Mouse (Mus musculus): ENCODE data around the gene Eno2.

Gene Eno2

DNA sequence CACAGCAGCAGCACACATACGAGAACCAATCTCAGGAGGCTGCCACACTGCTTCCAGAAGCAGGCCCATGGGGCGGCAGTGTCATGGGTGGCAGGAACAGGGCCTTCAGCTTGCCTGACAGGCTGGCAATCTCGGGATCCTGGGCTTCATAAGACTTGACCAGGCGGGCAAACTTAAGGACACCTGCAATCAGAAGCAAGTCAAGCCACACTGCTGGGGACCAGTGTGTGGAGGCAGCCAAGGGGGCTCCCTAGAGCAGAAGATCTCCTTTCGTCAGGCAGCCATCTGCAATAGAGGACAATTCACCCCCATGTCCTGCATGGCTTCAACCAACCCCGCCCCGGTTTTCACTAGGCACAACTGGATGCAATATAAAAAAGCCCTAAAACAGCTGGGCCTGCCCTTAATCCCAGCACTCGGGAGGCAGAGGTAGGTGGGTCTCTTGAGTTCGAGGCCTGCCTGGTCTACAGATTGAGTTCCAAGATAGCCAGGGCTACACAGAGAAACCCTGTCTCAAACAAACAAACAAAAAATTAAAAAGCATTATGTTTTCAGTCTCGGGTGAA, 30.2 kb downstream of the Eno2 start:
- DNase-seq, result peak; percentile 53

DNA sequence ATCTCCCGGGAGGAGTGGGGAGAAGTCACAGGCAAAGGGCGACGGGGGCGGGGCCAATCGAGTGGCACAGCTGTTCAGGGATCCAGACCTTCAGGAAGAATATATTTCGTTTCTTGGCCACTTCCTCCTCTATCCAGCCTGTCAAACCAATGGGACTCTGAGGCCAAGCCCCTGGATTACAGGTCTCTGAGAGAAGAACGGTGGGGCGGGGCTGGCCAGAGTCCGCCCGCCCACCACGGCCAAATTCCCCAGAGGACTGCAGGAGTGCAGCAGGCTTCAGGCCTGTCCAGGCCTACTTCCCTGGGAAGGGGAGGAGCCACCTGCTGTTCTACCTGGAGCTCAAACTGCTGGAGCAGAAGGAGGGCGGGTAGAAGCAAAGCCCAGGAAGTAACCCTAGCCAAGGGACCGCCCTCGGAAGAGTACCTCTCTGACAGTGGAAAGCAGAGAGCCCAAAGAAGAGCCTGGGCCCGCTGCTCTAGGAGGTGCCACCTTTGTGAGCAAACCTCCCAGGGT, 30.9 kb downstream of the Eno2 start, which contains the start of gene Ptpn6:
Ptpn6 (minus strand) TSS at position 204 of the 513 bp plus-strand sequence.
- DNase-seq, result peak; percentile 59

DNA sequence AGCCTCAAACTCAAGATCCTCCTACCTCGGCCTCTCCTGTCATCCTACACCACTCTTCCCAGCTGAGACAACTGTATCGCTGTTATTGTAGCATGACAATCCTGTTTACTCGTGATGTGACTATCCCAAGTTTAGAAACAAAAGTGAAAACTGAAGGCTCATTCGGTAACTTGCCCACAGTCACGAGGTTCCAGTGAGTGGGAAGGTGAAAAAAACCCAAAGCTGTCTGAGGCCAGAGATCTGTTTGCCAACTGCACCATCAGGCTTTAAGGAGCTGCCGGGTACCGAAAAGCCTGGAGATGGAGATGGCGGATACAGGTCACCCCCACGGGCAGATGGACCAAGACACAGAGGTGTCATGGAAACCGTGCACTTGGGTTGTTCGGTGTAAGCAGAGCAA, 32.4 kb downstream of the Eno2 start:
- DNase-seq, result no peak

DNA sequence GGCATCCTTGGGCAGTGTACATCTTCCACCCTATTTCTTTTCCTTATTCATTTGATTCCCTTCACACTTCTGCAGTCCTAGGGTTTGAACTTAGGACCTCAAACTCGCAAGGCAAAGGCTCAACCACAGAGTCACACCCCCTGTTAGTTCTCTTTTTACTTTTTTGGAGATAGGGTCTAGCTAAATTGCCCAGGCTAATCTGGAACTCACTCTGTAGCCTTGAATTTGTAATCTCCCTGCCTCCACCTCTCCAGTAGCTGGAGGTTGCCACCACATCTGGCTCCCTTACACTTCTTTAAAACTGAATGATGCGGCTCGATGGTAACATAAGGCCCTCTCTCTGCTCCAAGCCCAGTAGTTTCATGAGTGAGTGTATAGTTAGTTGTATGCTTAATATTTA, 35.1 kb downstream of the Eno2 start:
- no peak for DNase-seq

DNA sequence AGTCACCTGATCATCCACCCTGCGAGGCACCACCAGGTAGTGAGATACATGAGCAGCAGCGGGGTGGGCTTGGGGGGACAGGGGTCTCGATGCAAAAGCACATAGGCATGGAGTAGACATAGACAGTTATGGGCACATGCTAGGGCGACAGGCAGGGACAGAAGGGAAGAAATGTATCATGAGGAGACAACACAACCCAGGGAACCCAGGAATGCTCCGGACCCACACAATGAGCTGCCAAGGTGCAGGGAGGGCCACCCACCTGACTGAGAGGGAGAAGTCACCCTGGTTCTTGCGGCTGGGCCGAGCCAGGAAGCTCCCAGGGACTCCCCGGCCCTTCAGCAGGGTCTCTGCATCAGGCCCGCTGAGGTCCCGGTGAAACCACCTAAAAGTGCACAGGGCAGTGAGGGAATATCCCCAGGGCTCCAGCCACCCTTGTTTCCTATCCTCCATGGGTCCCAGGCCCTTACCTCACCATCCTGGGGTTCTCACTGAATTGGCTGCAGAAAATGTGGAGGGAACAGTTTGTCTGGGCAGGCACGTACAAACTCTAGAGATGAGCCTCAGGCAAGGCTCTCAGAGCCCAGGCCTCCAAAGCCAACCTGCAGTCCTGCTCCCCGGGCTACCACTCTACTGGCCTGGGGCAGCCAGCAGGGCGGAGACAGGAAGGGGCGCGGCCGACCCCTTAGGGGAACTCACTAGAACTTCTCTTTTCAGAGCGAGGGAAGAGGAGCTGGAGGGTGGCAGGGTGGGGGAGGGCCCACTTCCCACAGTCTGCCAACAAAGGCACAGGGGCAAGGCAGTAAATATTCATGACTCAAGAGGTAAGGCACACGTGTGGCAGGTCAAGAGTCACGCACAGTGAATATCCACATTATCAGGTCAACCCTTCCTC, 36.8 kb downstream of the Eno2 start:
- DNase-seq, result no peak

DNA sequence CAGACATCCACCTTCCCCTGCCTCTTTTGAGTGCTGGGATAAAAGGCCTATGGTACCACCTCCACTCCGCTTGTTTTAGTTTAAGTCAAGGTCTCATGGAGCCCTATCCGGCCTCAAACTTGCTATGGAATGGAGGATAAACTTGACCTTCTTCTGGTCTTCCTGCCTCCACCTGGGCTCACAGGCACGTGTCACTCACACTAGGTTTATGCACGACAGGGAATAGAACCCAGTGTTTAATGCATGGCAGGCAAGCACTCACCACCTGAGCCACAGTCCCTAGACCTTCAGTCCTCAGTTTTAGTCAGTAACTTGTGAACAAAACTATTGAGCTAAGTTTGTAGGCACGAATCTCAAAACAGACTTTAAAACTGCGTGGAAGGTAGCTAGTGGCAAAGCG, 38.4 kb downstream of the Eno2 start:
- no peak for DNase-seq

DNA sequence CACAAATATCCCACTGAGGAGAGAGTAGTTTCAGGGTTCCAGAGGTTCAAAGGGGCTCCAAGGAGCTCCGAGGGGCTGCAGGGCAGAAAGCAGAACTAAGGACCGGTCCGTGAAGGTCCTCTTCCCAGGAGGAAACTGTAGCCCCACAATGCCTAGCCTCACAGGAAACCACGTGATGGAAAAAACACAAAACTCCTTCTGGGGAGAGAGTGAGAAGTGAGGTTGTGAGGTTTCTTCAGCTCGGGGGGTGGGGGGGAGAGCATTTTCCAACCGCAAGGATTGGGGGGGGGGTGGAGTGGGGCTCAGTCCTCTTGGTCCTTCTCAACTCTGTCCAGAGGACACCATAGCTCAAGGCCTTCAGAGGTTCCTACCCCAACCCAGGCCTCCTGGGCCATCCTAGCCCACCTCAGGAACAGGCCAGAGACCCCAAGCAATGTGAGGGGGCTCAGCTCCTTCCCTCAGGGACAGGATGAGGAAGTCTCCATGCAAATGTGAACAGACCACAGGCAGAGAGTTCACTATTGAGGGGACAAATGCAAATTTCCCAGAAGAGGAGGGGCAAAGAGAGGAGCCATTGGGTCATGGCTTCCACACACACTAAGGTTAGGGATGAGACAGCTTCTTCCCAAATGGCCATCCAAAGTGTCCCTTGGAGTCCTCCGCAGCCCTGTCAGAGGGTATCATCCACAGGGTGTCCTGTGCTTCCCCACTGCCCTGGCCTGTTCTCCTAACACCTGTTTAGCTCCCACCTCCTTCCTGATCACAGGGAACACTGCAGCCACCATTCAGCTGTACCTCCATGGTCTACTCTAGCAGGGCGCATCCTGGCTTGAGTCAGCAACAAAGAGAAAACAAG, 39.4 kb downstream of the Eno2 start:
- DNase-seq, result no peak

DNA sequence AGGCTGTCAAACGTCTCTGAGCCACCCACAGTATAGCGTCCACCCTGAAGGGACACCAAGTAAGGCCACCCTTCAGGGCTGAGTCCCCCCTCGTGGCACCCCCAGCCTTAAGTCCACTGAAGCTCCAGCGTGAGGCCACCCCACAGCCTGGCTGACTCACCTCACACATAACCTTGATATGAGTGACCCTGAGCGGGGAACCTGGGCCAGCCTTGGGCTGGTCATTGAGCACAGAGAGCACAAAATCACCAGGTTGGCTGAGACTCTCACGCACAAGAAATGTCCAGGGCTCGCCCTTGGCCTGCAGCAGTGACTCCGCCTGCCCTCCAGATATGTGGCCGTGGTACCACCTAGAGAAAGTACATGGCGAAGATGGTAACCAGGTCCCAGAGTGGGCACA, 40.9 kb downstream of the Eno2 start:
- no peak for DNase-seq

DNA sequence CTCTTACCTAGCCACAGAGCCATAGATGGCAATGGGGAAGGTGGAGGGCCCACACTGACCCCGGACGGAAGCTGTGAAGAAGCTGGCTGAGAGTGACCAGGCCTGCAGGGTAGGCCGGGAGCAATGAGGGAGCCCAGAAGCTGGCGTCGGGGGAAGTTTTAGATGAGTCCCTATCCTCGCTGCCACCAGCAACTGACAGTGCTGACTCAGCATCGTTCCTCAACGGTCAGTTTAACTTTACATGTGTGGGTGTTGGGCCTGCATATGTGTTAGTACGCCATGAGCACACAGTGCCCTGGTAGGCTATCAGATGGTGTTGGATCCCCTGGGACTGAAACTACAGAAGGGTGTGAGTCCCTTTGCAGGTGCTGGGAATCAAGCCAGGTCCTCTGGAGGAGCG, 45.0 kb downstream of the Eno2 start:
- DNase-seq, result no peak

DNA sequence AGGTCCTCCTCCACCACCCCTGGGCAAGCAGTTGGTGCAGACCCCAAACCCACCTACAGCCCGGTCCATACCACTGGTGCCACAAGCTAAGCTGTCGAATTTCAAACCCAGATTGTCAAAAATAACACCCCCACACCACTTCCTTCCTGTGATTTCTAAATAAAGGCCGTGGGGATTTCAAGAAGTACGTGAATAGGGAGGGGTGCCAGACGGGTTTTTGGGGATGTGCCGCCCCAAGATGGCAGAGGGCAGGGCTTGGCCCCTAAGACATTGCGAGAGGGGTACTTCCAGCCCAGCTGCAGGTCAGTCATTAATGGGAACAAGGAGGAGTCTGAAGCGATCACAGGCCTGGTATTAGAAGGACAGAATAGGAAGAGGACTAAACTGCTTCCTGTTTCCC, 45.9 kb downstream of the Eno2 start:
- DNase-seq, result no peak

DNA sequence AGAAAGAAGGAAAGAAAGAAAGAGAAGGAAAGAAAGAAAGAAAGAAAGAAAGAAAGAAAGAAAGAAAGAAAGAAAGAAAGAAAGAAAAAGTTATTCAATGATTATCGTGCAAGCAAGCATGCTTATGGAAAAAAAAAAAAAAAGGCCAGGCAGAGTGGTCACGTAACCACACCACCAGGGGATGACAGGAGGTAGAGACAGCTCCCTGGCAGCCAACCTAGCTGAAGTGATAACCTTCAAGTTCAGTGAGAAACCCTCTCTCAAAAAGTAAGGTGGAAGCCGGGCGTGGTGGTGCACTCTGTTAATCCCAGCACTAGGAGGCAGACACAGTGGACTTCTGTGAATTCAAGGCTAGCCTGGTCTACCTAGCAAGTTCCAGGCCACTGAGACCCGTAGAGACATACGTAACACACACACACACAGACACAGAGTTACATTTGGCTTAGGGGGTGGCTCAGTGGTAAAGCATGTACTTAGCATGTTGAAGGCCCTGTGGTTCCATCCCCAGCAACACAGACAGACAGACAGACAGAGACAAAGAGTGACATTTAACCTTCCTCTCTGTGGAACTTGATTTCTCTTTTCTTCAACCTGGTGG, 46.5 kb downstream of the Eno2 start:
- no peak for DNase-seq

DNA sequence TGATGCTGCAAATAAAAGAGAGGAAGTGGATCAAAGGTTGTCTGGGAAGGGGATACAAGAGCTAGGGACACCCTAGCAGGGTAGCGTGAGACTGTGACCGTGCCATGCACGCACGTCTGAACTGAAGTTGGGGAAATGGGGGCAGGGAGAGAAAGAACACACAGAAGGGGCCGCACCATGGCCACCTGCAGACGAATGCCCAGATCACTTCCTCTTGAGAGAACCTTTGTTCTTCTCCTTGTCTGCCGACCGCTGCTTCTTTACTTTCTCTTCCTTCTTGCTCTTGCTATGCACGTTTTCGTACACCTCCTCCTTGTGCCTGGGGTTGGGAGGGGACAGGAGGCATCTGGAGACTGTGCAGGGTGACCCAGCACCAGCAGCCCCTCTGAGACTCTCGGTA, 48.6 kb downstream of the Eno2 start:
- DNase-seq, result no peak

DNA sequence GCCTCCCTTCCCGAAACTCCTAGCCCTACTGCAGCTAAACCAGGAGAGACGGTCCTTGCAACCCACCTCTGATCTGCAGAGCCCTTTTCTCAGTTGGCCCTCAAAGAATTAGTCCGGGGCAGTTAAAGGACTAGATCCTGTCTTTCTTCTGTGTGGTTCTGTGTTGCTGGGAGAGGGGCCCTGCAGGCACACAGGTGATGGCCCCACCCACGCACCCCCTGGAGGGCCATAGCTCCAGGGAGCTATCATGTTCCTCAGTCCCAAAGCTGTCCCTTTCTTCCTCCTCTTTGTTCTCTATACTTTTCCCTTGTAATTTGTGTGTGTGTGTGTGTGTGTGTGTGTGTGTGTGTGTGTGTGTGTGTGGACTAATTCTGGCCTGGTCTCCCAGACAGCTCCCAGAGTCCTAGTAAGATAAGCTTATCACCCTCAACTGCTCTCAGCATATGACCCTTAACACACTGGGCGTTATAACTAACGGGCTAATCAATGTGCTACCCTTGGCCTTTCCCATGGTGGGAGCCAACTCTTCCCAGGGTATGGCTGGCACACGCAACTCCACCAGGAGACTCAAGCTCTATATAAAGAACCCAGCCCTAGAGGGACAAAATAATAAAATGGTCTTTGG, 50.0 kb downstream of the Eno2 start:
- DNase-seq, result peak; percentile 4

DNA sequence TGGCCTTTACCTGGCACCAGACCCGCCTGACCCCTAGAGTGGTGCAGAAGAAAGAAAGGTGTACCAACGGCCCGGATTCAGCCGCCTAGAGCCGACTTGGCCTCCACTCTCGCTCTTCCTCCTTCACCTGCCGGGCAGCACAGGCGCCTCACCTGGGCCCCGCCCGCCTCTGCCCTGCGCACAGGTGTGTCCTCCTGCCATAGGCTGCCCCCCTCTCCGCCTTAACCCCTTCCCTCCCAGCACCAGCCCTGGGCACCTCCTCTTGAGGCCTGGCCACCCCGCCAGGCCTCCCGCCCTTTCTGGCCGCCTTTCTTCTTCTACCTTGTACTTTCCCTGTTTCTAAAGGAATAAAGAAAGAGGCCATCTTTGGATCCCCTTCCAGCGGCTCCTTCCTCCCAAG, 50.8 kb downstream of the Eno2 start:
- peak; percentile 6 for DNase-seq

DNA sequence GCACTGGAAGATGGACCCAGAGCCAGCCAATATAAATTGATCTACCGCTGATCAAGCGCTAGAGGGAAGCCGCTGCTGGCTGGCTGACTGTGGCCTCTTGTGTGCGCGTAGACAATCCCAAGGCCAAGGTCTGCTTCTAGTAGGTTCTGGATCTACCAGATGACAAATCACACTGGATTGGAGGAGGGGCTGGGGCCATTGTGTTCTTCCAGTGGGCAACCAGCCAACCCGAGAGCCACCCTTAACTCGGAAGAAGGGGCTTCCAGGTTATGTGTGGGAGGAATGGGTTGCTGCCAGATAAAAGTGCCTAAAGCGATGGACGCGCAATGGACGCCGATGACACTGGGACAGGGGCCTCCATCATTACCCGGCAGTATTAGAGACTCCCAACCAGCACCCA, 51.5 kb downstream of the Eno2 start:
- DNase-seq, result peak; percentile 22

DNA sequence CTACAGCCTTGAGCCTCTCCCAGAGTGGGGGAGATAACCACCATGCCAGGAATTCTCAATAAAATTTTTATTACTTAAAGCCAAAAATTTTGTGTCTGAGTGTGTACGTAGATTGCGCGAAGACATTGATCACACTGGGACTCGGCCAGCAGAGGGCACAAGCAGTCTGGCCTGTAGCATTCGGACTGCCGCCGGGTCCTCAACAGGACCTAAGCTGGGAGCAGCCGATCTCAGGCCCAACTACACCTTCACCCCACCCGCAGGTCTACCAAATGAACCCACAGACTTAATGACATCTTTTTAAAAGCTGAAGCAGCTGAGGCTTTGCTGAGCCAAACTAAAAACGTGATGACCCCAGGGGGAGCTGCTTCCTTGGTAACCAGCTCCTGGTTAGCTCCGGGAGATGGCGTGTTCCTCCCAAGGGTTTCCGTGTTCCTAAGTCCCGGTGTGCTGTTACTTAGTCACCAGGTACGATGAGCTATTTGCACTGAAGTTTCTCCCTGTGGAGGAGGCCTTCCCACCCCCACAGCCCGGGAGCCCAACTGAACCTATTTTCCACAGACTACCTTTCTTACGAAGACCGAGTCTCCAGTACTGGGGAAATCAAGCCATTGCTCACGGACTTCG, 52.5 kb downstream of the Eno2 start:
- DNase-seq, result peak; percentile 20

DNA sequence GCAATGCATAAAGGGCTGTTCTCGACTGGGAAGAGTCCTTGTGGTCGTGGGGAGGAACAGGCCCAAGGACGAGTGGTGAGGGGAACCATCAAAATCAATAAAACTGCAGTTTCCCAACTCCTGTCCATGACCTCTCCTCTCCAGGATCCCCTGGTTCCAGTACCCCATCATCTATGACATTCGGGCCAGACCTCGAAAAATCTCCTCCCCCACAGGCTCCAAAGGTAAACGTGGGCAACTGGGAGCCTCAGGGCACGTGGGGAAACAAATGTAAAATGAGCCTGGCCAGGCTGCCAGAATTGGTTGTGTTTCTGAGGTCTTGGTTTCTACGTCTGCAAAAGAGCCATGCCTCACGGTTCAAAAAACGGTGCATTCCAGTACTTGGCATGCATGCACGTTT, 56.6 kb downstream of the Eno2 start:
- no peak for DNase-seq

DNA sequence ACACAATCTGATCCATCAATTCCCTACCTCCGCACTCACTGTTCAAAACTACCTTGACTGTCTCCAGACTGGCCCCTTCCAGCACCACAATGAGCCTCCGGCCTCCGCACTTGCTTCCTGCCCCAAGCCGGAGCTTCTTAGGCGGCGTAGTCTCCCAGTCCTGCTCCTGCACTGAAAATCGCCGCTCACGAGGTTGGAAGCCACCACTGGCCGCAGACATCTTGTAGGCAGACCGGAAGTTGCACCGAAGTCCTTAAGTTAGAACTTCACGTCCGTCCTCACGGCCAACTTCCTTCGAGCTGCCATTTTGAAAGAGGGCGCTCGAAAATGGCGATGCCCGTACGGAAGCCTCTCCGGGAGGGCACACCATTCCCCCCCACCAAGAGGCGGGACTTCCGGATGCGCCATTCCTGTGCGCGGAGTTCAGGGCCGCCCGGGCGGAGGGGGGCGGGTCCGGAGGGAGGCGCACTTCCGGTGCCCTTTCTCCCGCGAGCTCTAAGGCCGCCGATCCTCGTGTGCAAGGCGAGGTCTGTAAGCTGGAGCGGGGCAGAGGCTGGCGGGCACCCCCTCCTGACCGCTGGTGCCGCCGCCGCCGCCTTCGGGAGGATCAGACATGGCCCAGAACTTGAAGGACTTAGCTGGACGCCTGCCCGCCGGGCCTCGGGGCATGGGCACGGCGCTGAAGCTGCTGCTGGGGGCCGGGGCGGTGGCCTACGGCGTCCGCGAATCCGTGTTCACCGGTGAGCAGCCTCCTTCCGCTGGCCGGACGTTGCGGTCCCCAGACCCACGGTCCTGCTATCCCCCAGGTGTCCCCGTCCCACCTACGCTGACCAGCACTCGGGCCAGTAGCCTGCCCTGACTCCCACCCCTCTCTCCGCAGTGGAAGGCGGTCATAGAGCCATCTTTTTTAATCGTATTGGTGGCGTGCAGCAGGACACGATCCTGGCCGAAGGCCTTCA, 57.4 kb downstream of the Eno2 start, which contains the start of the genes Emg1 and Phb2:
Emg1 (minus strand) TSS at position 355 of the 959 bp plus-strand sequence.
Phb2 (plus strand) TSS at position 513 of the 959 bp plus-strand sequence.
- peak; percentile 97 for DNase-seq
